Mouse (Mus musculus): Measurements from ENCODE around the gene Orai3.
"Not testable (repeated sequence)": the region's sequence is repeated elsewhere in the genome, so short reads cannot be mapped to it uniquely, and the experiment has no call there.

The Orai3 gene

DNA sequence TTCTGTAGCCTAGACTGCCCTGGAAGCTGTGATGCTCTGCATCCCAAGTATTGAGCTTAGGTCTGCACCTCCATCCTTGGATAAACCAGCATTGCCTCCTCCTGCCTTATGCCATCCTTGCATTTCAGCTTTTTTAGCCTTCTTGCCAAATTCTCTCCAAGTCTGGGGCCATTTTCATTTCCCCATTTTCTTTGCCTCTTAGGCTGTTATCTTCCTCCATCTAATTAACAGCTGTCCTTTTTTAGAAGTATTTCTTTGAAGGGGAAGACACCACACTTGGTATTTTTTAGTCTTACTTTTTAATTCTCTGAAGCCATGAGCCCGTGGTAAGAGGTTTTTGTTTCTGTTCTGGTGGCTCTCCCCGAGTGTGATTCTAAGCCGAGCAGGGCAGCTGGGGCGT, 6.0 kb upstream of the Orai3 start:
- DNase-seq (ENCODE audit: low read depth, low spot score) = no peak

DNA sequence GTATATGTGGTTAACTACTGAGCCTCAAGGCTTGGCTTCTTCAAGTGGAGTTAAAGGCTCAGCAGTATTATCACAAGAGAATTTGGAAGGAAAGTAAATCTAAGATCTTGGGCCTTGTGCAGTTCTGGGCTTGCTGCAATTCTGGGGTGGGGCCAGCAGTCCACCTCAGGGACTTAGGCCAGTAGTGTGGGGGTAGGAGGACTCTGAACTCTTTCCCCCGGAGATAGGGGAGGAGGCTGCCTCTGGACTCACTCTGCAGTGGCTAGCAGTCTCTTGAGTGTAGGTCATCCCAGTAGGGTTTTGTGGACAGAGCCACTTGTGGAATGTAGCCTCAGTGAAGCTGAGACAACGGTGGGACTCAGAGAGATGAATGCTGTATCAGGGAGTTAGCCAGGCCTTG, 3.9 kb upstream of the Orai3 start:
- DNase-seq (ENCODE audit: low read depth, low spot score) = no peak

DNA sequence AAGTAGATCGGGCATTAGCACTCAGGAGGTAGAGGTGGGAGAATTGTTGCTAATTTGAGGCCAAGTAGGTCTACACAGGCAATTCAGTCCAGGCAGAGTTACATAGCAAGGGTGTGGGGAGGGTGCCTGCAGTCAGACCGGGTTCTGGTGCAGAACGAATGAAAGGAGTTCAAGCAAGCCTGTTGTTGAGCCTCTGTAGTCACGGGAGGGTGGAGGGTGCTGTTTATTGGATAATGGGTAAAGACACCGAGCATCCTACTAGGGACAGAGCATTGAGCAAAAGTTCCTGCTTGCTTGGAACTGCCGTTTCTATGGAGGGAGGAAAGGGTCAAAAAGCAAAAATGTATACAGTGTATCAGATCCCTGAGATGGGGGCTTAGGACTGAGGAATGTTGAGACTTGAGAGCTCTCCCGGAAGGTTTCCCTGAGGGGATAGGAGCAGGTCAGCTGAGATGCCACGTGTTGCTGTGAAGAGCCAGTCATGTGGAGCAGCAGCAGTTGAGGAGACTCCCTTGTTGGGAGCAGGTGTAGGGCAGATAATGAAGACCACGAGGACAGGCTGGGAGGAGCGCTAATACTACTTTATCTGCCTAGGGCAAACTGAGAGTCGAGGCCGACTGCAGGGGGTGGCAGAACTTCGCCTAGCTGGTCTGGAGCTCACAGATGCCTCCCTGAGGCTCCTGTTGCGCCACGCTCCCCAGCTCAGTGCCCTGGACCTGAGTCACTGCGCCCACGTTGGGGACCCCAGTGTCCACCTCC, 2.6 kb upstream of the Orai3 start:
- no peak for DNase-seq (ENCODE audit: low read depth, low spot score)

DNA sequence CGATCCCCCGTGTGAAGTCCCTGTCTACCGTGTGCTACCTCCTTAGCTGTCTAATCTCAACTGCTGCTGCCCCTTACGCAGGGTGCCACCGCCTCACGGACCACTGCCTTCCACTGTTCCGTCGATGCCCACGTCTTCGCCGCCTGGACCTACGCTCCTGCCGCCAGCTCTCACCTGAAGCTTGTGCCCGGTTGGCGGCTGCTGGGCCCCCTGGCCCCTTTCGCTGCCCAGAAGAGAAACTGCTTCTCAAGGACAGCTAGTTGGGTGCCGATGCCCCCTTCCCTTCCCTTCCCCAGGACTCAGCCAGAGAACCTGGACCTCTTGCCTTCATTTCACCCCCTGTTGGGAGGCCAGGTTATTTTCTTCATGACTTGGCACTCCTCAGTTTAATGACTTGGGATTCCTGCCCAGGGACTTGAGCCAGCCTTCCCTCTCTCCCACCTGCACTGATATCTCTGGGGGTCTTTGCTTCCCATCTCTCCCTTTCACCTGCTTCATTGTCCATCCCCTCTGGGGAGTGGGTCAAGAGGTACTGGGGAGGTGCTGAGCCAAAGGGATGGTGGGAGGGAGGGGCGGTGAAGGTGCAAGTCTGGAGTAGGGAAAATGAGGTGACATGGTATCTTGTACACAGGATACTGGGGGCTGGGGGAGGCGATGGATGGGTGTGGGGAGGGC, 1.8 kb upstream of the Orai3 start:
- DNase-seq (ENCODE audit: low read depth, low spot score) = no peak

DNA sequence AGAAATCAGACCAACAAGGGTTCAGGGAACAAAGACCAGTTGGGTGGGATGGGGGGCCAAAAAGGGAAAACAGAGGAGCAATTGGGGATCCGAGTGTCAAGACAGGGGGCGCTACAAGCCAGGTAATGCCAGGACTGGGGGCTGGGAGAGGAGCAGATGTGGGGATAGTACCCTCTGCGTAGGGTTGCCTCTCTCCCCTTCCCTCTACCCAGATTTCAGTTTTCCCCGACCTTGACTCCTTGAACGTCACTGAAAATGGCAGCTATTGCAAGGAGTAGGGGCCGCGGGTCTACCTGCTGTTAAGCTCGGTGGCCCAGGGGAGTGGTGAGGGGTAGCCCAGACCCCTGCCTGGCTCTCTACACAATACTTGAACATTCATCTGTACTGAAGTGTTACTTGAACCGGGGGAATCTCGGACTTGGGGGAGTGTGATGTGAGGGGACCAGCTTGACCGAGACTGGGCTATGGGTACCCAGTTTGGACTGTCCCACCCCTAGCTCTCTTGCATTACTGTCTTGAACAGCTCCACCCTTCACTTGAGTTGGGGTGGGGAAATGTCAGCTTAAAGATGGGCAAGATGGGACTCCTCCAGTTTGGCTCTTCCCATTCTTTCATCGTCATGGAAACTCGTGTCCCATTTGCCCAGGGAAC, 1.1 kb upstream of the Orai3 start:
- no peak for DNase-seq (ENCODE audit: low read depth, low spot score)

DNA sequence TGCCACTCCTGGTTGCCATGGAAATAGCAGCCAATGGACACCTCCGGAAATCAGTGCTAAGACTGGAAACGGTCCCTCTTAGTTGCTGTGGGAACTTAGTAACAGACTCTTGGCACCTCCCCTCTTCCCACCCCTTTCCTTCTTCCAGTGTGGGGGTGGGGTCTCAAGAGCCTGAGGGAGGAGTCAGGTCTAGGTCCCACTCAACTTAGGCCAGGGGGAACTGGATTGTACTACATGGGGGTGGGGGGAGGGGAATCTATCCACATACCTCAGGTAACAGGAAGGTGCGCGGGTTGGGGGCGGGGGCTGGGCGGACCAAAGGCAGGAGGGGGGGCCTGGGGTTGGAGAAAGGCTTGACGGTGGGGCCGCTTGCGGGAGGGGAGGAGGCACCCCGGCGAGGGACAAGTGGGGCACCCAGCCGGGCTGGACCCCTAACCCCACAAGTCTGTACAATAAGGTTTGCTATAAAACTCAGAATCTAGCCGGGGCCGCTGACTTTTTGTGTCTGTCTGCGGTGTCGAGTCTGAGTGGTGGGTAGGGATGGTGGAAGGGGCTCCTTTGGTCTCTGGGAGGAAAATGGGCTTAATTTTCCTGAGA, 520 bp upstream of the Orai3 start:
- DNase-seq (ENCODE audit: low read depth, low spot score) = peak; percentile 99

DNA sequence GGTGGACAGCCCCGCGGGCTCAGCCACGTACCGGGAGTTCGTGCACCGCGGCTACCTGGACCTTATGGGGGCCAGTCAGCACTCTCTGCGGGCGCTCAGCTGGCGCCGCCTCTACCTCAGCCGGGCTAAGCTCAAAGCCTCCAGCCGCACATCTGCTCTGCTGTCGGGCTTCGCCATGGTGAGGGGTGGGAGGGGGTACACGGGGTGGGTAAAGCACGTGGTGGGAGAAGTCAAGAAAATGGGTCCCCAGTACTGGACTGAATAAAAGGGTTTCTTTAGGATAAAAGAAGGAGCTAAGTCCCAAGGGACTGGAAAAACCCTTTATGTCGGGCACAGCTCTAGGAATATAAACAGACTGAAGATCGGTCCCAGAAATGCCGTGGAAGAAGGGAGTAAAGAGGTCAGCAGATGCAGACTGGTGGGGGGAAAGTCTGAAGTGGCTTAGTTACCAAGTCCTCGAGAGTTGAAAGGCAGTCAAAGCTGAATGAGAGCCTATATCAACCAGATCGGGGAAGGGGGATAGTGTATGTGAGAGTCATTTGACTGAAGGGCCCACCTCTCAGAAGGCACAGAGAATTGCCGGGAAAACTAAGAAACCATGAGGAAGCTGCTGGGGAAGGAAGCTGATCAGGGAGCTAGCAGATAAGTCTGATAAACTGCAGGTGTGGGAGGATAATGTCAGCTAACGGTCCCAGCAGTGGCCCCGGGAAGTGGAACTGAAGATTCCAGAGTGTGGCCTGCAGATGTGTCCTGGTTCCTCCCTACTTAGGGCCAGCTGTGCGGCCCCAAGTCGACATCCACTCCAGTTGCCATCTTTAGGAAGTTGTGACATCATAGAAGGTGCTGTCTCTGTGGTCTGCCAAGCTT, 657 bp downstream of the Orai3 start:
- DNase-seq (ENCODE audit: low read depth, low spot score) = no peak

DNA sequence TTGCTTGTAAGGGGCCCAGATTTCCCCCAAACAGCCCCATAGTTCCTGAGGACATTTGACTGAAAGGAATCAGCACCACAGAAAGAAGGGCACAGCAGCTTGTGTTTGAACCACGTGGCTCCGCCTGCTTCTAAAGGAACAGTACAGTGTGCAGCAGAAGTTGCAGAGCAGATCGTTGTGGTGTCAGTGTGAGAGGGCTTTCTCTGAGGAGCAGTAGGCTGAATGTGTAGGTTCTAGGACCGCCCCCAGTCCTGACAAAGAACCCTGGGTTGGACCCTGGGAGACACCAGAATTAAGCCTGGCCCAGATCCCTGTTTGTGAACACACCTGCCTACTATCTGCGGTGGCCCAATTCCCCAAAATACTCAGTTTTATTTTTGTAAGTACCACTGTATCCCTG, 1.6 kb downstream of the Orai3 start:
- DNase-seq (ENCODE audit: low read depth, low spot score) = peak; percentile 83

DNA sequence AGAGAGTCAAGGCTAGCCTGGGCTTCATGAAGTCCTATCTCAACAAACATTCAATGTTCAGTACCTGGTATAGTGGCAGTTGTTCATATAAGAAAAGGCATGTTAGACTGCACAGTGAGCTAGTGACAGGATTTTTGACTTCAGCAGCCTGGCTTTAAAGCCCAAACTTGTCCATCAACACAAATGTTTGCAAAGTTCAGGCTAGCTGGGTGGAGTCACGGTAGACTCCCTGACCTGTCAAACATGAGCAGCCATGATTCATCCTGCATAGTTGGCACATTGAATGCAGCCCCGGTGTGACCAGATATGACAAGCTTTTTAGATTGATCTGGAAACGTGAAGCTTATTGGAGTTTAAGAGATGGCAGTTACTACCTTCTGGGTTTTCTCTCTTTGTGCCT, 2.5 kb downstream of the Orai3 start:
- DNase-seq (ENCODE audit: low read depth, low spot score) = no peak

DNA sequence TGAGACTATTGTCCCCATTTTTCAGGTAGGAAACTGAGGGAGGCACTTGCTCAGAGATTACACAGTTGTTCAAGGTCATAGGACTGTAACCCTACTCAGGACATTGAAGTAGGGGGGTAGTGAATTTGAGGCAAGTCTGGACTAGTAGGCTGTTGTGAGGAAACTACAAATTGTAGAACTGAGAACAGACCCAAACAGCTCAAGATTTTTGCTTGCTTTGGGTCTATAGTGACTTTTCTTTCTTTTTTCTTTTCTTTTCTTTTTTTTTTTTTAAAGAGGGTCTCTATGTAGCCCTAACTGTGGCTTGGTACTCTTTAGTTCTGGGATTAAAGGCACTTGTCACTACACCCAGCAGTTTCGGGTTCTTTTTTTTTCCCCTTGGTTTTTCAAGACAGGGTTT, 2.9 kb downstream of the Orai3 start:
- DNase-seq (ENCODE audit: low read depth, low spot score) = no peak

DNA sequence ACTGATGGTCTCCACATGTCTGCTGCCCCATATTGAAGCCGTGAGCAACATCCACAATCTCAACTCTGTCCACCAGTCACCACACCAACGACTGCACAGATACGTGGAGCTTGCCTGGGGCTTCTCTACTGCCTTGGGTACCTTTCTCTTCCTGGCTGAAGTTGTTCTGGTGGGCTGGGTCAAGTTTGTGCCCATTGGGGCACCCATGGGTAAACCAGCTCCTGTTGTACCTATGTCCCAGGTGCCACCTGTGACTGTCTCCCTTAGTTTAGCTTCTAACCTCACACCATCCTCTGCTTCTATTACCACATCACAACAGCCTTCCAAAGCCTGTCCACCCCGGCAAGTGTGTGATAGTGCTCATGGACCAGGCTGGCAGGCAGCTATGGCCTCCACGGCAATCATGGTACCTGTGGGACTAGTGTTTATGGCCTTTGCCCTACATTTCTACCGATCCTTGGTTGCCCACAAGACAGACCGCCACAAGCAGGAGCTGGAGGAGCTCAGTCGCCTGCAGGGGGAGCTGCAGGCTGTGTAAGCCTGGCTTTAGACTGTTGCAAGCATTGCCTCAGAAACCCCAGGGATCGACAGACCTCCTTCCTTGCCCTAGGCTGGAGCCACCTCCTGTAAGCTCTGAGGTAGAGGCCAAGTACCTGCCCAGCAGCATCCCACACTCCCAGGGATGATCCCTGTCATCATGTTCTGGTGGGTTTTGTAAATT, 4.2 kb downstream of the Orai3 start:
- peak; percentile 92 for DNase-seq (ENCODE audit: low read depth, low spot score)

DNA sequence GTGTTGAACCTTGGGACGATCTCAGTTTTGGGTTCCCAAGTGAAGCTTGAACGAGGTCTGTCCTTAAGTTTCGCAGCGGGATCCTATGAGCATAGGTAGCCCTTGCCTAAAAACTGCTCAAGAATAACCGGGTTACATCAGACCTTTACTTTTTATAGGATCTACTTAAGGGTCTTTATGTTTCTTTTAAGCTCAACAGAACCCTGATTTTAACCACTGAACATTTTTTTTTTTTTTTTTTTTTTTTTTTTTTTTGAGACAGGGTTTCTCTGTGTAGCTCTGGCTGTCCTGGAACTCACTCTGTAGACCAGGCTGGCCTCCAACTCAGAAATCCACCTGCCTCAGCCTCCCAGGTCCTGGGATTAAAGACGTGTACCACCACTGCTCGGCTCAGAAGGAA, 6.2 kb downstream of the Orai3 start:
- not testable (repeated sequence) for DNase-seq (ENCODE audit: low read depth, low spot score)

DNA sequence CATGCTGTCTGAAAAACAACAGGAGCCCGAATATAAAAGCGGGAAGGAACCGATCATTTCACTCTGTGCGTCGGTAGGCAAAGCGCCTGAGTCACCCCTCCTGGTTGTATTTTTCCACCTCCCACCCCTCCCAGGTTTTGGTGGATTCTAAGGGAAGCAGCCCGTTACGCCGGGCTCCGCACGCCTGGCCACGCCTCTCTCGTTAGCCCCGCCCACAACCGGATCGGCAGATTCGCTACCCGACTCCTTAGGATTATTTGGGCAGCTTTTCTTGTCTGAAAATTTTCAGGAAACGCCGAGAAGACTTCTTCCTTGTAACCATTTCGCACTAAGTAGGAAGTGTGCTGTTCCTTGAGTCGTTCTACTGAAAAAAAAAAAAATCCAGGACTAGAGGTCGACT, 6.8 kb downstream of the Orai3 start, which contains the start of gene Setd1a:
Gene Setd1a, plus strand, starts transcription at position 245 of the 400 bp plus-strand sequence.
- DNase-seq (ENCODE audit: low read depth, low spot score) = peak; percentile 95

DNA sequence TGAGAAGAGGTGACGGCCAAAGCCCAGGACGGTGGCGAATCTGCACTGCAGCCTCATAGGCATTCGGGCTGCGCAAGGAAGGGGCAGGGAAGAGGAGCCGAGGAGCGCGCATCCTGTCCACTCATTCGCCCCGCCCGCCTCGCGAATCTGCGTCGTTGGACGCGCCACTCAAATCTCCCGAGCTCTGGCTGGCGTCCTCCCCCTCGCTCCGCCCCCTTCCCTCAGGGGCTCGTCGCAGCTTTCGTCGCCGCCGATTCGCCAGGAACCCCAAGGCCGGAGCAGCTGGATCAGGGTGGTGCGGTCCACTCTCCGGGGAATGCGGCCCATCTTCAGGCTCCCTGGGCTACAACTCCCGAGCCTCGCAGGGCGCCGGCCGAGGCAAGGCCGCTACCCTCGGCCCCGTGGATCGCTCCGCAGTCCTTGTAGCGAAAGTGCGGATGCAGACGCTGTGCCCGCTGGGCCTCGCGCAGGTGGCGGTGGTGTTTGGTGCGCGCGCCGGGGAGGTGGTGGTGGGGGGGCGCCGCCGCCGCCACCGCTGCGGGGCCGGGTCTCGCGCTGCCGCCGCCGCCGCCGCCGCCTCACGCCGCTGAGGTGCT, 7.4 kb downstream of the Orai3 start:
- DNase-seq (ENCODE audit: low read depth, low spot score) = peak; percentile 99

DNA sequence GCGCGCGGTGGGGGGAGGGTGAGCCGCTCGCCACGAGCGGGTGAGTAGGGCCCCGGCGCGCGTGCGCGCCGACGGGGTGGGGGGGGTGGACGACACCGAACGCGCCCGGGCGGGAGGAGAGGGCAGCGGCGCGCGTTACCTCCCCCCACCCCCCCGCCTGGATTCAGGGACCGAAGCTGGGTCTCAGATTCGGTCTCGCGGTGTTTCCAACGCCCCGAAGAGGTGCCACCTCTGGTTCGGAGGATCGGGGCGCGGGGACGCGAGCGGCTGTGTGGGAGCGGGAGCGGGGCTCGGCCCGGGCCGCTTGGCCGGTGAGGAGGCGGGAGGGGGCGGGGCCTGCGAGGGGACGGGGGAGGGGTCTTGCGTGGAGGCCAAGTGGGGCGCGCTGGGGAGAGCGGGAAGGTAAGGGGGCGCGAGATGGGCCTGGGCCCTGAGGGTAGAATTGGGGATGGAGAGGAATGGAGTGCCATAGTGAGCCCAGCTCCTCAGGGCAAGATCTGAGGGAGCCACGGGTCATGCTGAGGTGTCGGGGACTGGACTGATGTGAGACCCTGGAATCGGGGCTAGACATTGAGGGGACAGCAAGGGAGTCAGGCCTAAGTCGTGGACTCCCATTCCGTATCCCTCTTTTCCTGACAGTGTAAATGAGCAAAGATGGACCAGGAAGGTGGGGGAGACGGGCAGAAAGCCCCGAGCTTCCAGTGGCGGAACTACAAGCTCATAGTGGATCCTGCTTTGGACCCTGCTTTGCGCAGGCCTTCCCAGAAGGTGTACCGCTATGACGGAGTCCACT, 8.1 kb downstream of the Orai3 start:
- DNase-seq (ENCODE audit: low read depth, low spot score) = peak; percentile 61

DNA sequence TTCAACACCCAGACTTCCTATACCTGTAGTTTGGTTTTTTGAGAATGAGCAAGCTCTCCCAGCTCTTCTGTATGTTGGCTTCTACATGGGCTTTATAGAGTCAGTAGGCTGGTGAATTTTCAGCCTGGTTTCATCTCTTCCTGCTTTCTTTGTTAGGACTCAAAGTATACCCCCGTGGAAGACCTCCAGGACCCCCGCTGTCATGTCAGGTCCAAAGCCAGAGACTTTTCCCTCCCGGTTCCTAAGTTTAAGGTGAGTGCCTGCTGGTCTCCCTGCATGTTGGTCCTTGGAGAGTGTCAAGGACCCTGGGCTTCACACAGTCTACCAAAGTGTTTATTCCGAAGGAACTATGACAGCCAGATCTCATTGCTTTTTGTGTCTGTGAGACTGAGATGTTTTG, 8.7 kb downstream of the Orai3 start:
- DNase-seq (ENCODE audit: low read depth, low spot score) = no peak

DNA sequence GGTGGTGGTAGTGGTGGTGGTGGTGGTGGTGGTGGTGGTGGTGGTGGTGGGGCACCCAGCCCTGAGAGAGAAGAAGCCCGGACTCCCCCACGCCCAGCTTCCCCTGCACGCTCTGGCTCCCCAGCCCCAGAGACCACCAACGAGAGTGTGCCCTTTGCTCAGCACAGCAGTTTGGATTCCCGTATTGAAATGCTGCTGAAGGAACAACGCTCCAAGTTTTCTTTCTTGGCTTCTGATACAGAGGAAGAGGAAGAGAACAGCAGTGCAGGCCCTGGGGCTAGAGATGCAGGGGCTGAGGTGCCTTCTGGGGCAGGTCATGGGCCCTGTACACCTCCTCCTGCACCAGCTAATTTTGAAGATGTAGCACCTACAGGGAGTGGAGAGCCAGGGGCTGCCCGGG, 15.7 kb downstream of the Orai3 start, which contains the start of gene Gm49388:
Gene Gm49388, plus strand, starts transcription at position 301 of the 400 bp plus-strand sequence.
- no peak for DNase-seq (ENCODE audit: low read depth, low spot score)

DNA sequence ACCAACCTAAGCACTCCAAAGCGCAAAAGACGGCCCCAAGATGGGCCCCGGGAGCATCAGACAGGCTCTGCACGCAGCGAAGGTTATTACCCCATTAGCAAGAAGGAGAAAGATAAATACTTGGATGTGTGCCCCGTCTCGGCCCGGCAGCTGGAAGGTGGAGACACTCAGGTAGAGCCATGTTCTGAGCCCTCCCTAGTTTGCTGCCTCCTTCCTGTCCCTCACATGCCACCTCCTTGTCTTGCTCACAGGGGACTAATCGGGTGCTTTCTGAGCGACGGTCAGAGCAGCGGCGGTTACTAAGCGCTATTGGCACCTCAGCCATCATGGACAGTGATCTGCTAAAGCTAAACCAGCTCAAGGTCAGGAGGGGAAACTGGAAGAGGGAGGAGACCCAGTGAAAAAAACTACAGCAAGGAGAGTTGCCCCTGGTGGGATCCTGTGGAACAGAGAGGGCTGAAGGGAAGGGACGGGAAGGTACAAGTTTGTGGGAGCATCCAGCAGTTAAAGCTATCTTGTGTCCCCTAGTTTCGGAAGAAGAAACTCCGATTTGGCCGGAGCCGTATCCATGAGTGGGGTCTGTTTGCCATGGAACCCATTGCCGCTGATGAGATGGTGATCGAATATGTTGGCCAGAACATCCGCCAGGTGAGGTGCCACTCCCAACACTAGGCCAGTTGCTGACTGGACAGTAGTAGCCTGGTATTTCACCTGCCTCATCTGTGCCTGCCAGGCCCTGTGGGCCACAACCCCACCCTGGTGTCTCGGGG, 27.6 kb downstream of the Orai3 start:
- DNase-seq (ENCODE audit: low read depth, low spot score) = no peak

DNA sequence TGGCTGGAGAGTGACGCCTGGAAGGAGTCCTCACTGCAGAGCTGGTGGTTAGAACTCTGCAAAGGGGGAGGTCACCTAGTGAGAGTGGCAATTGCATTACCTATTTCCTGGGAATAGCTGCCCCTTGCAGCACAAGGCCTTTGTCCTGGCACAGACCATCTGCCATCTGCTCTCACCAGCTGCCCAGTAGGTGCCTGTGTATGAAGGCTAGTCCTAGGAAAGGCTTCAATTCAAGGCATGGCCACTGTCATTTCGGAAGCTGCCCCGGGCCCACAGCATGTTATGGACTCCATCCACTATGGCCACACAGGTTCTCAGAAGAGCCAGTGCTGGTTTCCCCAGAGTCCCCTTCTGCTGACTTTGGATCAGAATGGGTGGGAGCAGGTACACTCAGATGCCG, 29.0 kb downstream of the Orai3 start:
- DNase-seq (ENCODE audit: low read depth, low spot score) = peak; percentile 99

Measured in brain, adult 2 months (tissue).